ENCODE assay signal across 15 mouse cellular contexts in the genomic region with DNA sequence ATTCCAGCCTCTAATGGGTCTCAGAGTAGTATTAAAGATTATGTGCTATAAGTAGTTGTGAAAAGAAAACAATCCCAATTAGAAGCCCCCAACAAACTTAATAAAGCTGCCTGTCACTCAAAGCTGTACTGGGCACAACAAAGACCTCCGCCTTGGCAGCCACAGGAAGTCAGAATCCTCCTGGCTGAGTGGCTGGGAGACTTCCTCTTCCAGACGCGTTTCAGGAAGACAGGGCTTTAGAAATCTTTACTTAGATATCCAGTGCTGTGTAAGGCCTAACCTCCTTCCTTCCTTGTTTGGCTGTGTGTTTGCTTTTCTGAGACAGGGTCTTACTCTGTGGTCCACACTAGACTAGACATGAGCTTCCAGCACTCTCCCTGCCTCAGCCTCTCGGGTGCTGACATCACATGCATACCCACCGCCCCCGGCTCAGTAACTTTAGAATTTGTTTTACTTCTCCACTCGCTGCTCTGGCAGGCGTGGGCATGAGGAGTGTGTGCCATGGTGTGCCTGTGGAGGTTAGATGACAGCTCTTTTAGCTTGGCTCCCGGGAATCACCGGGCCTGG. TPM values are rescaled to one million over a fixed set of nuclear protein-coding genes. Genes with fewer than 3 reads are reported as not detected.
DNase-seq lines count a peak whose midpoint lies in the region; ATAC-seq lines count a peak whose summit lies in the region.
"Had no signal": no experiment of that assay in that cellular context is flagged by ENCODE, and none has a peak within 500 bp of the region (broad histone marks: within the 10 kb centered on the region; RNA-seq: fewer than 3 reads in every experiment).

No protein-coding gene starts in this region.

- no peak overlapping the region for H3K4me2 ChIP-seq in kidney, embryonic 14.5 days (replicated peaks; ENCODE audit: low read depth, low read length)
- no peak overlapping the region for H3K4me2 ChIP-seq in lung, embryonic 15.5 days
- no peak overlapping the region for H3K4me2 ChIP-seq in intestine, embryonic 16.5 days (ENCODE audit: low read depth, low read length)
- H3K4me2 ChIP-seq in forebrain, embryonic 16.5 days (ENCODE audit: low read length) = no peak overlapping the region

- no peaks in the 10 kb centered on the region for H3K9me3 ChIP-seq in kidney, embryonic 14.5 days (ENCODE audit: control insufficient read depth, low read length)
- H3K9me3 ChIP-seq in lung, embryonic 15.5 days = no peaks in the 10 kb centered on the region
- H3K9me3 ChIP-seq in intestine, embryonic 16.5 days (ENCODE audit: control insufficient read depth, low read length) = no peaks in the 10 kb centered on the region
- no peaks in the 10 kb centered on the region for H3K9me3 ChIP-seq in forebrain, embryonic 16.5 days (ENCODE audit: control insufficient read depth, low read length)

- WGBS in kidney, embryonic 14.5 days = 71% methylated on average over 10 of the region's 10 CpGs
- WGBS in lung, embryonic 15.5 days = 66% methylated on average over 10 of the region's 10 CpGs
- 80% methylated on average over 10 of the region's 10 CpGs for WGBS in intestine, embryonic 16.5 days
- 83% methylated on average over 10 of the region's 10 CpGs for WGBS in forebrain, embryonic 16.5 days

- no peak for DNase-seq in kidney, adult 8-10 months
- no peak for DNase-seq in lung, postnatal 25 days (ENCODE audit: low spot score)
- no peak for DNase-seq in urinary bladder, postnatal 36 days (ENCODE audit: low spot score in 2 of 2)
- DNase-seq: cerebellum, postnatal 25 days; midbrain, embryonic 14.5 days; thymus, postnatal 36 days had no signal

- H3K27ac ChIP-seq in kidney, embryonic 14.5 days (ENCODE audit: low read depth, low read length) = peak overlapping the region; percentile 7; the same call in 1 of the 2 replicates
- H3K27ac ChIP-seq in lung, embryonic 15.5 days = peak overlapping the region; percentile 30
- peak overlapping the region; percentile 29; the same call in 1 of the 2 replicates for H3K27ac ChIP-seq in intestine, embryonic 16.5 days (ENCODE audit: low read length)
- H3K27ac ChIP-seq in forebrain, embryonic 16.5 days (ENCODE audit: low read length) = no peak overlapping the region

- no peak overlapping the region for H3K4me3 ChIP-seq in kidney, embryonic 14.5 days (ENCODE audit: low read length)
- H3K4me3 ChIP-seq in lung, embryonic 15.5 days = no peak overlapping the region
- no peak overlapping the region for H3K4me3 ChIP-seq in intestine, embryonic 16.5 days (ENCODE audit: low read length)
- H3K4me3 ChIP-seq in forebrain, embryonic 16.5 days (replicated peaks; ENCODE audit: low read length) = no peak overlapping the region
- H3K4me3 ChIP-seq: erythroblast, embryonic 14.5 days had no signal

- no peaks in the 10 kb centered on the region for H3K27me3 ChIP-seq in kidney, embryonic 14.5 days (ENCODE audit: control insufficient read depth, insufficient read depth, low read length)
- no peaks in the 10 kb centered on the region for H3K27me3 ChIP-seq in lung, embryonic 15.5 days
- H3K27me3 ChIP-seq in intestine, embryonic 16.5 days (replicated peaks; ENCODE audit: control insufficient read depth, insufficient read depth, low read length) = no peaks in the 10 kb centered on the region
- H3K27me3 ChIP-seq in forebrain, embryonic 16.5 days (replicated peaks; ENCODE audit: control insufficient read depth, insufficient read depth, low read length) = no peaks in the 10 kb centered on the region

- no peak for ATAC-seq in kidney, embryonic 14.5 days (ENCODE audit: low FRiP score, low TSS enrichment)
- no peak for ATAC-seq in lung, embryonic 15.5 days (ENCODE audit: borderline replicate concordance, extremely low read depth, low FRiP score, low TSS enrichment)
- no peak for ATAC-seq in intestine, embryonic 16.5 days
- ATAC-seq in megakaryocyte, adult 5-6 weeks (ENCODE audit: poor library complexity, severe bottlenecking) = peak; percentile 88
- ATAC-seq in forebrain, embryonic 16.5 days = no peak
- ATAC-seq: inflammation-experienced regulatory T-cells, adult 6 months had no signal

- H3K4me1 ChIP-seq in kidney, embryonic 14.5 days (ENCODE audit: control insufficient read depth, insufficient read depth, low read length) = no peaks in the 10 kb centered on the region; the same call in 1 of the 2 replicates
- H3K4me1 ChIP-seq in lung, embryonic 15.5 days = peaks cover 14% of the 10 kb centered on the region; the same call in 1 of the 2 replicates
- H3K4me1 ChIP-seq in intestine, embryonic 16.5 days (ENCODE audit: control insufficient read depth, insufficient read depth, low read length) = peaks cover 13% of the 10 kb centered on the region
- peaks cover 12% of the 10 kb centered on the region for H3K4me1 ChIP-seq in forebrain, embryonic 16.5 days (replicated peaks; ENCODE audit: control insufficient read depth, insufficient read depth, low read length)

- peaks cover 60% of the 10 kb centered on the region for H3K36me3 ChIP-seq in kidney, embryonic 14.5 days (ENCODE audit: control insufficient read depth, insufficient read depth, low read length)
- H3K36me3 ChIP-seq in lung, embryonic 15.5 days = peaks cover 52% of the 10 kb centered on the region
- peaks cover 14% of the 10 kb centered on the region for H3K36me3 ChIP-seq in intestine, embryonic 16.5 days (ENCODE audit: control insufficient read depth, insufficient read depth, low read length)
- peaks cover 33% of the 10 kb centered on the region for H3K36me3 ChIP-seq in forebrain, embryonic 16.5 days (ENCODE audit: control insufficient read depth, insufficient read depth)

- H3K9ac ChIP-seq in kidney, embryonic 14.5 days (ENCODE audit: low read depth, low read length) = no peak overlapping the region
- no peak overlapping the region for H3K9ac ChIP-seq in lung, embryonic 15.5 days
- no peak overlapping the region for H3K9ac ChIP-seq in intestine, embryonic 16.5 days (ENCODE audit: low read depth, low read length)
- no peak overlapping the region for H3K9ac ChIP-seq in forebrain, embryonic 16.5 days (replicated peaks; ENCODE audit: low read depth, low read length)

RNA-seq across cellular contexts. Expression of a gene that starts 16.6 kb away (rescaled TPM):
- 11.5 and 27.4 TPM in 2 replicates for polyA plus RNA-seq in kidney, embryonic 14.5 days (2014; fragmentation: Nextera tagmentation; extraction: Ambion mirVana)
- 32.9 and 34.5 TPM in 2 replicates for polyA plus RNA-seq in lung, embryonic 15.5 days (2015; fragmentation: Nextera tagmentation; extraction: Ambion mirVana)
- polyA plus RNA-seq in intestine, embryonic 16.5 days (2015; fragmentation: Nextera tagmentation; extraction: Ambion mirVana) = 17.7 and 19.0 TPM in 2 replicates
- 0.58 and 1.5 TPM in 2 replicates for total RNA-seq in megakaryocyte, adult 5-6 weeks (2015)
- 0.77 and 1.4 TPM in 2 replicates for total RNA-seq in megakaryocyte, adult 5-6 weeks (2017)
- polyA plus RNA-seq in forebrain, embryonic 16.5 days (2015; fragmentation: Nextera tagmentation; extraction: Ambion mirVana) = 62.6 and 70.2 TPM in 2 replicates

RNA-seq across cellular contexts. Expression of a gene that starts 30.3 kb away (rescaled TPM):
- polyA plus RNA-seq in kidney, embryonic 14.5 days (2014; fragmentation: Nextera tagmentation; extraction: Ambion mirVana) = not detected in 2 replicates
- not detected in 2 replicates for polyA plus RNA-seq in lung, embryonic 15.5 days (2015; fragmentation: Nextera tagmentation; extraction: Ambion mirVana)
- polyA plus RNA-seq in intestine, embryonic 16.5 days (2015; fragmentation: Nextera tagmentation; extraction: Ambion mirVana) = not detected in 2 replicates
- not detected in 2 replicates for total RNA-seq in megakaryocyte, adult 5-6 weeks (2015)
- total RNA-seq in megakaryocyte, adult 5-6 weeks (2017) = not detected in 2 replicates
- not detected in 2 replicates for polyA plus RNA-seq in forebrain, embryonic 16.5 days (2015; fragmentation: Nextera tagmentation; extraction: Ambion mirVana)
- total RNA-seq: gastrocnemius, adult 8-10 months; left cerebral cortex, postnatal 36 days had no signal
- polyA plus RNA-seq: erythroblast, embryonic 14.5 days; inflammation-experienced regulatory T-cells, adult 6 months; midbrain, embryonic 14.5 days had no signal
